Mouse (Mus musculus) hindbrain, embryonic 16.5 days (tissue): Measurements from ENCODE around the gene Hes7. TPM values are rescaled to one million over a fixed set of nuclear protein-coding genes. Genes with fewer than 3 reads are reported as not detected.

Source experiments
- ATAC-seq: fragments of 200-750 bp; cut with Nextera tagmentation; 2 replicates; pipeline ENCODE4 v1.8.0; 2017; ENCODE audit warnings: moderate TSS enrichment, moderate library complexity
- H3K27ac ChIP-seq: fragments of 300-500 bp; sonication (generic); 2 replicates; pipeline ENCODE4 v1.5.1; 2014; ENCODE audit warnings: low read depth, mild to moderate bottlenecking, control low read depth, low read length, moderate library complexity
- H3K27me3 ChIP-seq: fragments of 300-500 bp; sonication (generic); replicated peaks from 2 replicates; pipeline ENCODE4 v1.6.1; 2014; ENCODE audit warnings: low read length; ENCODE audit not compliant: control insufficient read depth, insufficient read depth
- H3K36me3 ChIP-seq: fragments of 300-500 bp; sonication (generic); 2 replicates; pipeline ENCODE4 v1.6.1; 2014; ENCODE audit warnings: mild to moderate bottlenecking, low read length, moderate library complexity, mixed read lengths; ENCODE audit not compliant: control insufficient read depth, insufficient read depth
- H3K4me1 ChIP-seq: fragments of 300-500 bp; sonication (generic); 2 replicates; pipeline ENCODE4 v1.6.1; 2014; ENCODE audit warnings: low read depth, low read length; ENCODE audit not compliant: control insufficient read depth, insufficient read depth
- H3K4me2 ChIP-seq: fragments of 300-500 bp; sonication (generic); 2 replicates; pipeline ENCODE4 v1.6.1; 2014; ENCODE audit warnings: mild to moderate bottlenecking, low read length, control low read depth, moderate library complexity
- H3K4me3 ChIP-seq: fragments of 300-500 bp; sonication (generic); 2 replicates; pipeline ENCODE4 v1.5.1; 2014; ENCODE audit warnings: mild to moderate bottlenecking, low read length, control low read depth, moderate library complexity
- H3K9ac ChIP-seq: fragments of 300-500 bp; sonication (generic); 2 replicates; pipeline ENCODE4 v1.6.1; 2014; ENCODE audit warnings: low read depth, mild to moderate bottlenecking, control low read depth, low read length, moderate library complexity
- H3K9me3 ChIP-seq: fragments of 300-500 bp; sonication (generic); 2 replicates; pipeline ENCODE4 v1.6.1; 2014; ENCODE audit warnings: mild to moderate bottlenecking, low read length, moderate library complexity; ENCODE audit not compliant: control insufficient read depth
- WGBS: fragments of 180-500 bp; shearing (Covaris S2); extraction: QIAGEN DNeasy Blood & Tissue Kit; methylation state at CpG from one replicate; pipeline ENCODE4 v1.1.7; 2014; 5-methylcytosine and 5-hydroxymethylcytosine counted together
- polyA plus RNA-seq: library from polyadenylated mRNA; unstranded; fragments of >200 nt; fragmentation: Nextera tagmentation; extraction: Ambion mirVana; gene quantifications from 2 replicates; pipeline ENCODE4 v1.2.1, GENCODE M21; 2015

Gene Hes7
- polyA plus RNA-seq, 1 experiment from 2014 or later = 1.8 TPM

- Histone ChIP-seq H3K9me3 (no peaks in the 10 kb centered on the region), H3K4me3 (peak overlapping the region; percentile 47), H3K36me3 (no peaks in the 10 kb centered on the region), H3K27ac (peak overlapping the region; percentile 49), H3K9ac (peak overlapping the region; percentile 55), H3K4me1 (no peaks in the 10 kb centered on the region), H3K4me2 (peak overlapping the region; percentile 59), H3K27me3 (no peaks in the 10 kb centered on the region)
- WGBS = 8% methylated on average over 20 of the region's 20 CpGs
- ATAC-seq = no peak
Measured at GRCm38 (mm10) chr11:69125919-69126705, 5.9 kb downstream of the Hes7 start.

- Histone ChIP-seq H3K4me1 (no peaks in the 10 kb centered on the region), H3K4me2 (peak overlapping the region; percentile 59), H3K36me3 (no peaks in the 10 kb centered on the region), H3K9ac (peak overlapping the region; percentile 55; the same call in 1 of the 2 replicates), H3K4me3 (peak overlapping the region; percentile 47), H3K9me3 (no peaks in the 10 kb centered on the region), H3K27me3 (no peaks in the 10 kb centered on the region), H3K27ac (no peak overlapping the region)
- no peak for ATAC-seq
- 74% methylated on average over 2 of the region's 2 CpGs for WGBS
Measured at GRCm38 (mm10) chr11:69126706-69127095, 6.5 kb downstream of the Hes7 start.

GRCm38 (mm10) chr11:69128426-69129122 lies 8.4 kb downstream of the Hes7 start:
- ATAC-seq = no peak
- 74% methylated on average over 8 of the region's 8 CpGs for WGBS
- H3K9me3 ChIP-seq = no peaks in the 10 kb centered on the region

GRCm38 (mm10) chr11:69133566-69133922 lies 13.3 kb downstream of the Hes7 start:
- H3K4me1 ChIP-seq = 0 out of 2 replicates have a peak, but pooled peaks cover 3% of the 10 kb centered on the region
- no peaks in the 10 kb centered on the region for H3K27me3 ChIP-seq
- H3K4me3 ChIP-seq = peak overlapping the region; percentile 44
- no peaks in the 10 kb centered on the region for H3K9me3 ChIP-seq
- WGBS = 17% methylated on average over 5 of the region's 5 CpGs
- peak overlapping the region; percentile 42; the same call in 1 of the 2 replicates for H3K27ac ChIP-seq
- peak overlapping the region; percentile 64 for H3K9ac ChIP-seq
- peak; percentile 38; the same call in 1 of the 2 replicates for ATAC-seq
- peak overlapping the region; percentile 68 for H3K4me2 ChIP-seq
- no peaks in the 10 kb centered on the region for H3K36me3 ChIP-seq

More at GRCm38 (mm10) chr11:69128426-69129122, 8.4 kb downstream of the Hes7 start:
- Histone ChIP-seq H3K9ac (no peak overlapping the region), H3K27me3 (no peaks in the 10 kb centered on the region), H3K4me1 (0 out of 2 replicates have a peak, but pooled peaks cover under 1% of the 10 kb centered on the region), H3K27ac (no peak overlapping the region), H3K36me3 (no peaks in the 10 kb centered on the region), H3K4me2 (no peak overlapping the region), H3K4me3 (no peak overlapping the region)

GRCm38 (mm10) chr11:69133923-69134621 lies 13.9 kb downstream of the Hes7 start:
- ATAC-seq = peak; percentile 84
- H3K27me3 ChIP-seq = no peaks in the 10 kb centered on the region
- H3K27ac ChIP-seq = peak overlapping the region; percentile 42; the same call in 1 of the 2 replicates
- H3K9me3 ChIP-seq = no peaks in the 10 kb centered on the region
- H3K36me3 ChIP-seq = no peaks in the 10 kb centered on the region
- peak overlapping the region; percentile 68 for H3K4me2 ChIP-seq
- H3K9ac ChIP-seq = peak overlapping the region; percentile 64
- H3K4me3 ChIP-seq = peak overlapping the region; percentile 44
- WGBS = 2% methylated on average over 34 of the region's 34 CpGs
- H3K4me1 ChIP-seq = 0 out of 2 replicates have a peak, but pooled peaks cover 3% of the 10 kb centered on the region

- peak overlapping the region; percentile 44 for H3K4me3 ChIP-seq
- no peaks in the 10 kb centered on the region for H3K36me3 ChIP-seq
- WGBS = 39% methylated on average over 8 of the region's 8 CpGs
- no peak; the same call in 1 of the 2 replicates for ATAC-seq
- 0 out of 2 replicates have a peak, but pooled peaks cover 3% of the 10 kb centered on the region for H3K4me1 ChIP-seq
- H3K27me3 ChIP-seq = no peaks in the 10 kb centered on the region
- peak overlapping the region; percentile 64 for H3K9ac ChIP-seq
- H3K9me3 ChIP-seq = no peaks in the 10 kb centered on the region
- H3K27ac ChIP-seq = no peak overlapping the region
- H3K4me2 ChIP-seq = peak overlapping the region; percentile 68
Measured at GRCm38 (mm10) chr11:69134622-69134968, 14.4 kb downstream of the Hes7 start.

GRCm38 (mm10) chr11:69135361-69135760 lies 15.2 kb downstream of the Hes7 start:
- H3K4me1 ChIP-seq = 0 out of 2 replicates have a peak, but pooled peaks cover 3% of the 10 kb centered on the region
- H3K9me3 ChIP-seq = no peaks in the 10 kb centered on the region
- no peaks in the 10 kb centered on the region for H3K27me3 ChIP-seq
- H3K9ac ChIP-seq = no peak overlapping the region
- no peak overlapping the region for H3K4me2 ChIP-seq
- H3K36me3 ChIP-seq = no peaks in the 10 kb centered on the region
- no peak overlapping the region for H3K4me3 ChIP-seq
- ATAC-seq = no peak
- WGBS = 88% methylated on average over 6 of the region's 6 CpGs
- no peak overlapping the region for H3K27ac ChIP-seq

GRCm38 (mm10) chr11:69147546-69147945 lies 27.3 kb downstream of the Hes7 start:
- H3K9ac ChIP-seq = no peak overlapping the region
- 49% methylated on average over 7 of the region's 7 CpGs for WGBS
- ATAC-seq = no peak

More at GRCm38 (mm10) chr11:69147546-69147945, 27.3 kb downstream of the Hes7 start:
- Histone ChIP-seq H3K27ac (no peak overlapping the region), H3K4me3 (no peak overlapping the region), H3K4me1 (peaks cover 2% of the 10 kb centered on the region; the same call in 1 of the 2 replicates), H3K4me2 (no peak overlapping the region), H3K27me3 (no peaks in the 10 kb centered on the region), H3K36me3 (no peaks in the 10 kb centered on the region), H3K9me3 (no peaks in the 10 kb centered on the region)
